Mouse (Mus musculus) thymus, adult 2 months (tissue): ENCODE results near the gene Gm5294.

ENCODE experiments used
- CTCF ChIP-seq: fragments of 200-500 bp; IDR thresholded peaks from 2 replicates; pipeline ENCODE4 v1.5.1; 2012; ENCODE audit warnings: mild to moderate bottlenecking, control low read depth, low read length, moderate library complexity, borderline replicate concordance; ENCODE audit not compliant: control insufficient read depth, poor library complexity, insufficient read depth; ENCODE audit errors: extremely low read depth
- POLR2A ChIP-seq: fragments of 200-500 bp; IDR thresholded peaks from 2 replicates; pipeline ENCODE4 v1.6.1; 2012; ENCODE audit warnings: mild to moderate bottlenecking, low read length, control low read depth, moderate library complexity; ENCODE audit not compliant: control insufficient read depth, poor library complexity, insufficient read depth; ENCODE audit errors: extremely low read depth

DNA sequence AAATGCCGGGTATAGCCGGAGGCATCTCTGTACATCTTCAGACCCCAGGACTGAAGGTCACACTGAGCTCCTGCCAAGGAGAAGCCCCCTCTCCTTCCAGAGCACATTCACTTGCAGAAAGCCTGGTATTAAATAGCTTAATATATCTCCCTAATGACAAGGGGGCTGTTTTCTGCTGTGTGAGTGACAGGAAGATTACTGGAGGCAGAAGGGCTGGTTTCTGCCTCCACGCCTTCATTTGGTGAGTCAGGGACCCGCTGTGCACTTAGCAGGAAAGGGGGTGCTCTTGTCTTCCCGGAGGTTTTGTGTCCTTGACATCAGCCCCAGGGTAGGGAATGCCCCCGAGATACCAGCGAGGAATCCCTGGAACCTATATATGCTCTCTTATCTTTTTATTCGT is 36.7 kb upstream of the Gm5294 start:
- TF ChIP-seq CTCF (no peak), POLR2A (no peak)
